Mouse (Mus musculus) hindbrain, embryonic 13.5 days (tissue): ENCODE data around the gene Foxl1. TPM values are rescaled to one million over a fixed set of nuclear protein-coding genes. Genes with fewer than 3 reads are reported as not detected.

ENCODE experiments used
- ATAC-seq: fragments of 200-750 bp; cut with Nextera tagmentation; 2 replicates; pipeline ENCODE4 v1.8.0; 2017; ENCODE audit warnings: moderate TSS enrichment; ENCODE audit not compliant: low FRiP score
- H3K27ac ChIP-seq: fragments of 300-500 bp; sonication (generic); 2 replicates; pipeline ENCODE4 v1.5.1; 2015; ENCODE audit warnings: inconsistent platforms, mild to moderate bottlenecking, moderate library complexity
- H3K27me3 ChIP-seq: fragments of 300-500 bp; sonication (generic); 2 replicates; pipeline ENCODE4 v1.6.1; 2015; ENCODE audit warnings: mild to moderate bottlenecking, inconsistent platforms
- H3K36me3 ChIP-seq: fragments of 300-500 bp; sonication (generic); 2 replicates; pipeline ENCODE4 v1.6.1; 2015; ENCODE audit warnings: mild to moderate bottlenecking, inconsistent platforms
- H3K4me1 ChIP-seq: fragments of 300-500 bp; sonication (generic); replicated peaks from 2 replicates; pipeline ENCODE4 v1.6.1; 2015; ENCODE audit warnings: inconsistent platforms
- H3K4me2 ChIP-seq: fragments of 300-500 bp; sonication (generic); 2 replicates; pipeline ENCODE4 v1.6.1; 2015; ENCODE audit warnings: inconsistent platforms, mild to moderate bottlenecking, moderate library complexity
- H3K4me3 ChIP-seq: fragments of 300-500 bp; sonication (generic); 2 replicates; pipeline ENCODE4 v1.5.1; 2015; ENCODE audit warnings: mild to moderate bottlenecking, inconsistent platforms
- H3K9ac ChIP-seq: fragments of 300-500 bp; sonication (generic); 2 replicates; pipeline ENCODE4 v1.6.1; 2015; ENCODE audit warnings: mild to moderate bottlenecking, inconsistent platforms
- H3K9me3 ChIP-seq: fragments of 300-500 bp; sonication (generic); 2 replicates; pipeline ENCODE4 v1.6.1; 2016; ENCODE audit warnings: inconsistent platforms
- WGBS: fragments of 180-500 bp; shearing (Covaris S2); methylation state at CpG from one replicate; pipeline ENCODE4 v1.1.7; 2015; 5-methylcytosine and 5-hydroxymethylcytosine counted together
- polyA plus RNA-seq: library from polyadenylated mRNA; unstranded; fragments of >200 nt; fragmentation: Nextera tagmentation; extraction: Ambion mirVana; gene quantifications from 2 replicates; pipeline ENCODE4 v1.2.1, GENCODE M21; 2015

Foxl1 gene
- polyA plus RNA-seq, 1 experiment from 2014 or later: 0.16 TPM

DNA sequence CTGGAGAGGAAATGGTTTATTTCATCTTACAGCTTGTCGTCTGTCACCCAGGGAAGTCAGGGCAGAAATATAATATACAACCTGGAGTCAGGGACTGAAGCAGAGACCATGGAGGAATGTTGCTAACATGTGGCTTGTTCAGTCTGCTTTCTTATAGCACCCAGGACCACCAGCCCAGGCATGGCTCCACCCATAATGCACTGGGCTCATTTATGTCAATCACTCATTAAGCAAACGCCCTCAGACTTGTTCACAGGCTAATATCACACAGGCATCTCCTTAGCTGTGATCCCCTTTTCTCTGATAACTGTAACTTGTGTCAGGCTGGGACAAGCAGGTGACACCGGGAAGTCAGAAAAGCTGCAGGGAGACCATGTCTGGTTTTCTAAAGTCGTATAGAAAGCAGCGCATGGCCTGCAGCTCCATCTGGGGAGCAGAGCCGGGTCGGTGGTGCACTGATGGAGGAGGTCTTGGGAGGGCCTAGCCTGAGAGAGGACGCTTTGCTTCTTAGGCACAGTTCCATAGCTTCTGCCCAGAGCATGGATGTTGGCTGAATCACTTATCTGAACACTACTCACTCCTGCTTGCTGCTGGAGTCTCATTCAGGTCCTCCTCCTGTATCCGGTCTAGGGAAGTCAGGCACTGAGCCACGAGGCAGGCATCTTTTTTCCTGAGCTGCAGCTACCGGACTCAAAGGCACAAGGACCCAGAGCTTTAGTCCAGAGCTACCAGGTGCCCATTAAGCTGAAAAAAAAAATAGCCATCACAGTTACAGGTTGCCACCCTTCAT lies 35.4 kb downstream of the Foxl1 start:
- Histone ChIP-seq H3K36me3 (no peaks in the 10 kb centered on the region), H3K4me1 (peaks cover 10% of the 10 kb centered on the region; the same call in 1 of the 2 replicates), H3K9me3 (no peaks in the 10 kb centered on the region), H3K27ac (no peak overlapping the region), H3K4me3 (no peak overlapping the region), H3K4me2 (no peak overlapping the region), H3K27me3 (peaks cover 26% of the 10 kb centered on the region), H3K9ac (no peak overlapping the region)
- WGBS: 78% methylated on average over 11 of the region's 11 CpGs
- no peak for ATAC-seq

- 40% methylated on average over 8 of the region's 8 CpGs for WGBS
- peaks cover 10% of the 10 kb centered on the region; the same call in 1 of the 2 replicates for H3K4me1 ChIP-seq
- no peak overlapping the region for H3K27ac ChIP-seq
- H3K9me3 ChIP-seq: no peaks in the 10 kb centered on the region
- H3K27me3 ChIP-seq: peaks cover 24% of the 10 kb centered on the region; the same call in 1 of the 2 replicates
- no peak for ATAC-seq
- no peak overlapping the region for H3K4me2 ChIP-seq
- no peak overlapping the region for H3K4me3 ChIP-seq
- H3K9ac ChIP-seq: no peak overlapping the region
- no peaks in the 10 kb centered on the region for H3K36me3 ChIP-seq
Observed at GRCm38 (mm10) chr8:121164017-121164469, 36.3 kb downstream of the Foxl1 start.

- WGBS: 72% methylated on average over 5 of the region's 5 CpGs
- no peak for ATAC-seq
- no peak overlapping the region for H3K4me2 ChIP-seq
- H3K4me1 ChIP-seq: peaks cover 27% of the 10 kb centered on the region
- no peak overlapping the region for H3K27ac ChIP-seq
- H3K9ac ChIP-seq: no peak overlapping the region
- 0 out of 2 replicates have a peak, but pooled peaks cover 13% of the 10 kb centered on the region for H3K27me3 ChIP-seq
- H3K36me3 ChIP-seq: no peaks in the 10 kb centered on the region
- H3K4me3 ChIP-seq: no peak overlapping the region
- no peaks in the 10 kb centered on the region for H3K9me3 ChIP-seq
Observed at GRCm38 (mm10) chr8:121168033-121168432, 40.3 kb downstream of the Foxl1 start.

DNA sequence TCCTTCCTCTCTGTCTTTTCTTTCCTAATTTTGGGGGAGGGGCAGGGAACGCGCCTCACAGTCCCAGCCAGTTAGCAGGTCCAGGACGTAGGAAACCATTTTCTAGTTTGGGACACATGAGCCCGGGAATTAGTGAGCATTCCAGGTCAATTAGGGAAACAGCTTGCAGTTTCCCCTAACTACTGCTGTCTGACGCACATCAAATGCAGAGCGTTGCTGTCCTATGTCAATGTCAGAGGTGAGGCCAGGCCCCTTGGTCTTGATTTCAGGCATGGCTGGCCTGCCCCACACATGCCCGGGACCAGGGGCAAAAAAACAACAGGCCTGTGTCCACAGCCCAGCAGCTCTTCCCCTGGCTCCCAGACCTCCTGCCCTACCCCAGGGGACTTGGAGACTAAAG lies 42.4 kb downstream of the Foxl1 start:
- Histone ChIP-seq H3K36me3 (no peaks in the 10 kb centered on the region), H3K27ac (no peak overlapping the region), H3K27me3 (0 out of 2 replicates have a peak, but pooled peaks cover 12% of the 10 kb centered on the region), H3K4me3 (no peak overlapping the region), H3K4me2 (no peak overlapping the region), H3K9ac (peak overlapping the region; percentile 43; the same call in 1 of the 2 replicates), H3K4me1 (peaks cover 23% of the 10 kb centered on the region), H3K9me3 (no peaks in the 10 kb centered on the region)
- WGBS: 55% methylated on average over 7 of the region's 7 CpGs
- no peak for ATAC-seq

- Histone ChIP-seq H3K4me3 (no peak overlapping the region), H3K9me3 (no peaks in the 10 kb centered on the region), H3K27me3 (0 out of 2 replicates have a peak, but pooled peaks cover 10% of the 10 kb centered on the region), H3K4me2 (no peak overlapping the region), H3K36me3 (no peaks in the 10 kb centered on the region), H3K4me1 (peaks cover 30% of the 10 kb centered on the region), H3K27ac (no peak overlapping the region), H3K9ac (0 out of 2 replicates have a peak overlapping the region, but pooled peaks have one; percentile 43)
- WGBS: 68% methylated on average over 27 of the region's 27 CpGs
- no peak for ATAC-seq
Observed at GRCm38 (mm10) chr8:121170626-121171552, 43.1 kb downstream of the Foxl1 start.

GRCm38 (mm10) chr8:121172567-121172966 lies 44.8 kb downstream of the Foxl1 start:
- H3K9me3 ChIP-seq: no peaks in the 10 kb centered on the region
- 73% methylated on average over 8 of the region's 8 CpGs for WGBS
- H3K4me1 ChIP-seq: peaks cover 33% of the 10 kb centered on the region
- H3K4me3 ChIP-seq: no peak overlapping the region
- no peak overlapping the region for H3K27ac ChIP-seq
- H3K27me3 ChIP-seq: peaks cover 10% of the 10 kb centered on the region; the same call in 1 of the 2 replicates
- no peak for ATAC-seq
- H3K9ac ChIP-seq: no peak overlapping the region
- no peaks in the 10 kb centered on the region for H3K36me3 ChIP-seq
- no peak overlapping the region for H3K4me2 ChIP-seq

- Histone ChIP-seq H3K27ac (no peak overlapping the region), H3K36me3 (no peaks in the 10 kb centered on the region), H3K9ac (no peak overlapping the region), H3K4me2 (no peak overlapping the region), H3K27me3 (peaks cover 17% of the 10 kb centered on the region), H3K9me3 (no peaks in the 10 kb centered on the region), H3K4me3 (no peak overlapping the region), H3K4me1 (peaks cover 33% of the 10 kb centered on the region)
- no peak for ATAC-seq
- 69% methylated on average over 10 of the region's 10 CpGs for WGBS
Observed at GRCm38 (mm10) chr8:121174178-121174577, 46.4 kb downstream of the Foxl1 start.

DNA sequence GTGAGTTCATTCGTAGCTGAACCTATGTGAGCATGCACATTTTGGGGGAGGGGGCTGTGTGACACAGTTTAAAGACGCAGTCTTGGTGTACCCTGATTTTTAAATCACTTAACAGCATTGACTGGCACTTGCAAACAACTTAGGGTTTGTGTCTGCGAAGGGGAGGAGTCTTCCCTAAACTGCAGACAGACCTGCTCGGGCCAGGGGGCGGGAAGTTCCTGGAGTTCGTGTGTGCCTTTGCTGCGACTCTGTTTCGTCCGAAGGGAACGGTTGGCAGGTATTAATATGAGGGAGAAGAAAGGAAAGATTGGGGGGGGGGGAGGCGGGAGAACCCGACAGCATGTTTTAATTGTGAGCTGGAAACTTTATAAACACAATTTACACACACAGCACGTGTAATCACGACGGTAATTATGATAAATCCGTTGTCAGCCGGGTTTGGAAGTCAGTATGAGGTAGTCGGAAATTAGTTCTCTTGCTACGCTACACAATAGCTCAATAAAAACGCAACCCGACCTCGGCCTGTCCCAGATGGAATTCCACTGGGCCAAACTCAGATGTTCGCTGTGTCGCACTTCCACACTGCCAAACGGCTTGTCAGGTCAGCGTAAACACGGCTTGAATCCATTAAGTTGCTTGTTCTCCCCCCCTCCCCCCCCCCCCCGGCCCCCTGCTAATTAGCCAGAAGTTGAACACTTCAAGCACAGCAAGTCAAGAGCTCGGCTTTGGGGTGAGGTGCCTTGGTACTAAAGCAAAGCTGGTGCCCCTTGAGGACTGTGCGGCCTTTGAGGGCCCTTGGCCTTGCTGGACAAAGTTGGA lies 47.2 kb downstream of the Foxl1 start:
- no peak overlapping the region for H3K4me2 ChIP-seq
- H3K36me3 ChIP-seq: no peaks in the 10 kb centered on the region
- H3K27me3 ChIP-seq: peaks cover 17% of the 10 kb centered on the region
- peaks cover 32% of the 10 kb centered on the region for H3K4me1 ChIP-seq
- H3K9ac ChIP-seq: no peak overlapping the region
- no peak for ATAC-seq
- H3K4me3 ChIP-seq: no peak overlapping the region
- H3K27ac ChIP-seq: no peak overlapping the region
- no peaks in the 10 kb centered on the region for H3K9me3 ChIP-seq
- WGBS: 49% methylated on average over 29 of the region's 30 CpGs

DNA sequence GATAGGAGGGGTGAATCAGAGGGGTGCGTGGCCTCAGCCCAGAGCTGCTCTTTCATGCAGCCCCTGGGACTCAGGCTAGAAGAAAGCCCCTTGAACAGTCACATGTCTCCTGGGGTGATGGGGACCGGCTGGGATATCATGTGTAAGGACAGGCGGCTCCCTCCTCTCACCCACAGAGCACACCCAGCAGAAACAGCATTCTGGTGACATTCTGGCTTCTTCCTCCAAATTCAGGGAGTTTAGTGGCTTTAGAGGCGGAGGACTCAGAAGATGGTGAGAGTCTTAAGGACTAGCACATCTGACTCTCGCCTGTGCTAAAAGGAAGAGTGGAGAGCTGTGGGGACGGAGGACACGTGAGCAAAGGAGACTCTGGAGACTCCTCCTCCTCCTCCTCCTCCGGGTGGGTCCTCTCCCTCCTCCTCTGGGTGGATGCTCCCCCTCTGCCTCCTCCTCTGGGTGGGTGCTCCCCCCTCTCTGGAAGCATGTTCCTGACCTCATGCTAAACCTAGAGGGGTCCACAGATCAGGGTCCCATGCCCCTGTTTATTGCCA lies 47.9 kb downstream of the Foxl1 start:
- peaks cover 28% of the 10 kb centered on the region for H3K4me1 ChIP-seq
- ATAC-seq: 0 out of 2 replicates have a peak, but pooled peaks have one; percentile 9
- H3K9ac ChIP-seq: no peak overlapping the region
- peaks cover 17% of the 10 kb centered on the region for H3K27me3 ChIP-seq
- no peak overlapping the region for H3K4me2 ChIP-seq
- no peak overlapping the region for H3K27ac ChIP-seq
- no peaks in the 10 kb centered on the region for H3K36me3 ChIP-seq
- 65% methylated on average over 8 of the region's 8 CpGs for WGBS
- no peak overlapping the region for H3K4me3 ChIP-seq
- no peaks in the 10 kb centered on the region for H3K9me3 ChIP-seq

- Histone ChIP-seq H3K4me3 (no peak overlapping the region), H3K27ac (no peak overlapping the region), H3K27me3 (peaks cover 17% of the 10 kb centered on the region), H3K4me2 (no peak overlapping the region), H3K9ac (no peak overlapping the region), H3K4me1 (peaks cover 29% of the 10 kb centered on the region), H3K36me3 (no peaks in the 10 kb centered on the region), H3K9me3 (no peaks in the 10 kb centered on the region)
- WGBS: 34% methylated on average over 3 of the region's 3 CpGs
- ATAC-seq: no peak
Observed at GRCm38 (mm10) chr8:121176291-121176690, 48.6 kb downstream of the Foxl1 start.
